Mouse (Mus musculus) retina, postnatal 1 day (tissue): ENCODE measurements at regions not wholly inside any gene's neighbourhood (a gene's known extent, or its start where the extent isn't known, plus 50 kb on each side); places are given as distances from the start of the nearest gene placed in this dataset.

ENCODE experiments used
- DNase-seq: peaks from one replicate; pipeline ENCODE4 v3.0.0-alpha.2; 2012

DNA sequence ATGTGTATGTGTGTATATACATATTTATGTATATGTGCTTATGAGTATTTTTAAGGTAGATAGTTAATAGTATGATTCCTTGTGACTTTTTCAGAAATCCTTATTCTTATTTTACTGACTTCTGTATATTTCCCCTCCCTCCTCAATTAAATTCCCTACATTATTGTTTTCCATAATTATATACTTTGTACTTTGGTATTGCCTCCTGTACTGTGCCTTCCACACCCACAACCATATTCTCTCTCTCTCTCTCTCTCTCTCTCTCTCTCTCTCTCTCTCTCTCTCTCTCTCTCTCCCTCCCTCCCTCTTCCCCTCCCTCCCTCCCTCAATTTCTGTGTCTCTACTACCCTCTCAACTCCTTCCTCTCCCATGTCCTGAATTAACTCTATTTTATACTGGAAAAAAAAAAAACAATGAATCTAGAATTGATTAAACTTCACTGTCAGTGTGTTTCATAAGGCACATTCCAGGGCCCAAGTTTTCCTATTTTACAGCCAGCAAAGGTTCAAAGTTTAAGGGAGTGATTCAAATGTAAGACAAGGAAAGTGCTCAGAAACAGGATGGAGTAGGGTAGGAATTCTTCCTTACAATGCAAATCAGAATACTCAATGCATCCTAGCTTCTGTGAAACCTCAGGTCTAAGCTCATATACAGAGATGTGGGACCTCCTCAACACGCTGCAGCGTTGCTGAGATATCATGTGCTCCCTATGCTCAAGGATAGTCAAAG, 911.9 kb downstream of the Speer2 start:
- no peak for DNase-seq

GRCm38 (mm10) chr16:68910821-68911220, 952.7 kb downstream of the Speer2 start:
- no peak for DNase-seq

DNA sequence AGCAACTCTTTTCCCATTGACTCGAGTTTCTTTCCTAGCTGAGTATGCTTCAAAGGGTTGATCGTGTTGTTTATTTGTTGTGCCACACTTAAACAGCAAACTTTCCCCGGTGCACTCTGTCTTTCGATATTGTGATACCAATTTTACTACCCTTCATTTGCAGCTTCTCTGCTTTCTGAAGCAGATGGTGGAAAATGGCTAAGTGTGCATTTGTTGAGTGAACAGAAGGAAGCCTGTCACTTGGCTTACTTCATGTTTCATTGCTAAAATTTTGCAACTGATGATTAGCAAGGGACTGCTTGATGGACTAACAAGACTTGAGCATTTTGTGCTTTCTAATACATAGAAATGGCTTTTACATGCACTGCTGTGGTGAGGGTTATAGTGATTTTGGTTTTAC, 965.4 kb downstream of the Speer2 start:
- no peak for DNase-seq

GRCm38 (mm10) chr16:68848733-68849132, 1014.8 kb downstream of the Speer2 start:
- DNase-seq, result peak; percentile 31
